In genomic region chr4:45015615-45016014, GRCm38 (mm10) we compare ENCODE assay signal across 9 mouse cellular contexts. TPM values are rescaled to one million over a fixed set of nuclear protein-coding genes. Genes with fewer than 3 reads are reported as not detected.
A peak's percentile ranks its signal among the peaks of the same experiment; 100 is the strongest.
DNase-seq lines count a peak whose midpoint lies in the region; TF ChIP-seq lines count a peak whose summit lies in the region.
"Had no signal": no experiment of that assay in that cellular context is flagged by ENCODE, and none has a peak within 500 bp of the region (broad histone marks: within the 10 kb centered on the region; RNA-seq: fewer than 3 reads in every experiment).

No protein-coding gene starts in this region.

- peak; percentile 42 for TF ChIP-seq CTCF in lung, adult 2 months (IDR thresholded peaks at IDR 0.05; ENCODE audit: insufficient read depth, low read length)

- TF ChIP-seq POLR2A in lung, adult 2 months (IDR thresholded peaks at IDR 0.05; ENCODE audit: borderline replicate concordance, extremely low read depth, low read depth, low read length): no peak

- peaks cover 5% of the 10 kb centered on the region for H3K4me1 ChIP-seq in lung, adult 2 months (ENCODE audit: control insufficient read depth, insufficient read depth, low read length)

- 12% methylated on average over 3 of the region's 3 CpGs for WGBS in lung, adult 2 months

- no peak overlapping the region for H3K4me3 ChIP-seq in lung, adult 2 months (replicated peaks; ENCODE audit: extremely low read depth, low read depth, low read length)
- H3K4me3 ChIP-seq: hindbrain, embryonic 15.5 days had no signal

- DNase-seq in cerebellum, adult 18-20 months: peak; percentile 53 to 67
- no peak for DNase-seq in cerebellum, adult 11-12 months
- peak; percentile 56 for DNase-seq in ovary, postnatal 14 days (ENCODE audit: low spot score)
- no peak for DNase-seq in ovary, postnatal 36 days (ENCODE audit: low spot score)
- peak; percentile 44 to 71 for DNase-seq in cerebellum, postnatal 25 days
- DNase-seq in induced T-regulatory cell, adult 2 months (ENCODE audit: low read depth): peak; percentile 86
- DNase-seq in lung, adult 2 months: no peak
- peak; percentile 31 for DNase-seq in skeletal muscle tissue, adult 2 months (ENCODE audit: low read depth, low spot score)

RNA-seq across cellular contexts. Expression of gene Polr1e, which starts 2.8 kb away (rescaled TPM):
- polyA plus RNA-seq in lung, adult 2 months (2012; rRNA removed): 2.2 and 3.8 TPM in 2 replicates

RNA-seq across cellular contexts. Expression of gene Zbtb5, which starts 3.4 kb away (rescaled TPM):
- 8.5 and 12.5 TPM in 2 replicates for polyA plus RNA-seq in lung, adult 2 months (2012; rRNA removed)

RNA-seq across cellular contexts. Expression of gene Grhpr, which starts 34.4 kb away (rescaled TPM):
- polyA plus RNA-seq in lung, adult 2 months (2012; rRNA removed): 28.2 and 29.8 TPM in 2 replicates

Comparison
In these comparisons a context has a peak if more than half of its experiments do, and no peak if none do; other contexts are left out.
1. DNase-seq: peak in cerebellum, adult 18-20 months (2 of 2), ovary, postnatal 14 days (single experiment), cerebellum, postnatal 25 days (2 of 2), induced T-regulatory cell, adult 2 months (single experiment) and skeletal muscle tissue, adult 2 months (single experiment); none in cerebellum, adult 11-12 months (single experiment), ovary, postnatal 36 days (single experiment) and lung, adult 2 months (single experiment).